Mouse (Mus musculus) left cerebral cortex, postnatal 14 days (tissue): ENCODE results near the gene Ccnt2. TPM values are rescaled to one million over a fixed set of nuclear protein-coding genes. Genes with fewer than 3 reads are reported as not detected.
"Not testable (repeated sequence)": the region's sequence is repeated elsewhere in the genome, so short reads cannot be mapped to it uniquely, and the experiment has no call there.

Source experiments
- DNase-seq, 2 experiments: peaks; one replicate each; pipeline ENCODE4 v3.0.0; 2021 to 2022; ENCODE audit warnings: low spot score in 2 of 2, mixed read lengths in 1 of 2
- intact Hi-C: fragments of 180-260 bp; cut with DNase I; formaldehyde crosslinking; loops from one replicate; pipeline ENCODE4 v1.15.1; 2025
- long read RNA-seq, 2 experiments: library from polyadenylated mRNA; stranded (forward); transcript quantifications; one replicate each; pipeline ENCODE4 v2.0.0; 2021
- total RNA-seq, 2 experiments: library from RNA; stranded (reverse); gene quantifications; 2 replicates each; pipeline ENCODE4 v1.2.3; 2021

The Ccnt2 gene
- total RNA-seq: 10 to 100 TPM; 55.0 to 59.4 TPM
- long read RNA-seq, experiment 1, full-length matches to known transcripts: 5 of 12 reads
- long read RNA-seq, experiment 1, partial matches to known transcripts: 2 of 12 reads
- long read RNA-seq, experiment 1, other reads (novel, unspliced or antisense): 5 of 12 reads
- long read RNA-seq, experiment 2, full-length matches to known transcripts: 12 of 15 reads
- long read RNA-seq, experiment 2, partial matches to known transcripts: 0 of 15 reads
- long read RNA-seq, experiment 2, other reads (novel, unspliced or antisense): 3 of 15 reads

GRCm38 (mm10) chr1:127773803-127774500 is at the start of gene Ccnt2:
Ccnt2 (plus strand) TSS chr1:127774164.
- peak; percentile 99 to 100 for DNase-seq
- intact Hi-C loops: no loop called here

DNA sequence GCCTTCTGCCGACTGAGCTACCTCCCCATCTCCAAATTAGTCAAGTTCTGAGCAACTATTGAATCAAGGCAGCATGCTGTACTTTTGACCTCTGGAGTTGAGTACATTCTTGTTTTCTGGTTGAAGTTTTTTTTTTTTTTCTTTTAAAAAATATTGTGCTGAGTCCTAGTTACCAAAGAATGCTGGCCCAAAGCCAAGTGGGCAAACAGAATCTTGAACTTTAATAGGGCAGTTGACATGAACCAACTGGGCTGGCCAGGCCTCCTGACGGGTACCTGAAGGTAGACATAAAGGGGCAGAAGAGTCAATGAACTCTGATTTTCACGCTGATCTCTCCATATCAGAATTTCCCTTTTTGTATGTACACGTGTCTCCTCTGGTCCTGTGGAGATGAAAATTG is 44.9 kb upstream of the Ccnt2 start, which contains the start of gene Acmsd:
Acmsd (plus strand) TSS at position 318 of the 400 bp plus-strand sequence.
- intact Hi-C loops: no loop called here
- DNase-seq: no peak

GRCm38 (mm10) chr1:127731086-127731485 is 42.9 kb upstream of the Ccnt2 start:
- intact Hi-C loops: no loop called here
- DNase-seq: no peak

DNA sequence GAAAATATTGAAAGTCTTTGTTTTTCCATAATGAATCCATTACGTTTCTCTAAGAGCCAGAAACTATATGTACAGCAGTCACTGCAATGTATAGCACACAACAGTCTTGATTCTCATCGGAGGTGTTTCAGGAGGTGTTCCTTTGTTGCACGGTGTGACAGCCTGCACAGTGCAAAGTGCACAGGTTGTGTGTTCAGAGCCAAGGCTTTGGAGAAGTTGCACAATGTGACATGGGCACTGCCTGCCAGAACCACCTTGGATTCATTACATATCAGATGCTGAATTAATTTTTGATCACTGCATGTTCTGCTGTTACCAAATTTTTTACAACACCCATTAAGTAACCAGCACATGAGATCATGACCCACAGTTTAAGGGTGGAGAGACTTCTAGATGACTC is 41.5 kb upstream of the Ccnt2 start:
- no peak for DNase-seq
- intact Hi-C loops: no loop called here

GRCm38 (mm10) chr1:127732841-127733240 is 41.1 kb upstream of the Ccnt2 start:
- no peak for DNase-seq
- intact Hi-C loops: no loop called here

DNA sequence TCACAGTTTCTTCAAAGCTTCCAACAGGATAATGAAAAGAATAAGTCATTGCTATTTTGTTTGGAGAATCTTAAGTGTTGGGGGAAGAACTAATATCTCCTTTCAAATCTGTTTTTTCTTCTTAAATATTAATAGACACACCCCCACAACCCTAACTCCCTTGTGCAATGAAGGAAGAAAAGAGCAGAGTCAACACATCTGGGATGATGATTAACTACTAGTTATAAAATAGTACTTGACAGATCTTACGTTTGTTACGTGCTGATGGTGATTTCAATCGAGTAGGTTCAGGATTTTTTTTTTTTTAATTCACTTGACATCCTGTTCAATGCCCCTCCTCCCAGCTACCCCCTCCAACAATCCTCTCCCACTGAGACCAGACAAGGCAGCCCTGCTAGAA is 38.6 kb upstream of the Ccnt2 start:
- intact Hi-C loops: no loop called here

GRCm38 (mm10) chr1:127750401-127751102 is 23.4 kb upstream of the Ccnt2 start:
- intact Hi-C loops: no loop called here
- DNase-seq: no peak

More for the DNA sequence above, 38.6 kb upstream of the Ccnt2 start:
- no peak for DNase-seq

- DNase-seq: no peak
- intact Hi-C loops: loop anchor here (5.0 kb wide), 1 partner anchor 59 kb away; no protein-coding TSS in a partner anchor
These were observed 18.2 kb upstream of the Ccnt2 start for GRCm38 (mm10) chr1:127755806-127756205.

- intact Hi-C loops: loop anchor here (5.0 kb wide), 1 partner anchor 59 kb away; no protein-coding TSS in a partner anchor
- no peak for DNase-seq
These were observed 17.4 kb upstream of the Ccnt2 start for GRCm38 (mm10) chr1:127756331-127757163.

GRCm38 (mm10) chr1:127757164-127757545 is 16.8 kb upstream of the Ccnt2 start:
- not testable (repeated sequence) for DNase-seq
- intact Hi-C loops: loop anchor here (5.0 kb wide), 1 partner anchor 60 kb away; no protein-coding TSS in a partner anchor

- intact Hi-C loops: loop anchor here (2.0 kb wide), 1 partner anchor 265 kb away; no protein-coding TSS in a partner anchor
- DNase-seq: peak in 1 of 2 experiments; percentile 33
These were observed 8.5 kb upstream of the Ccnt2 start for GRCm38 (mm10) chr1:127765468-127765867.

DNA sequence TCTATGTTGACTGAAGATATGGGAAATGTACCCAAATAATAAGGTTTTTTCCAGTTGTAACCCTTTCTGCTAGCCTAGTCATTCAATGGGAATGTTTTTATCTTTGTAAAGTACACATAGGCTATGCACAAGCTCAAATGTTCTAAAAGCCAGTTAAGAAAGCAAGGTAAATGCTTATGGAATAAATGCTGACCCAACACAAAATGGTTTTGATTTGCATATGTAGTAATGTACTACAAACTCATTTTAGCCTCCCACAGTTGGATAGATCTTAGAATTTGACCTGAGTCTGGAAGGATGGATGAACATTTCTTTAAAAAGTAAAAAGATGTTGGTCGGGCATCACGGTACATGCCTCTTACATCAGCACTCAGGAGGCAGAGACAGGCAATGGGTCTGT is 7.2 kb upstream of the Ccnt2 start:
- intact Hi-C loops: no loop called here
- DNase-seq: no peak

- intact Hi-C loops: no loop called here
- no peak for DNase-seq
These were observed 664 bp upstream of the Ccnt2 start for GRCm38 (mm10) chr1:127773198-127773802.

GRCm38 (mm10) chr1:127774501-127774880 is 527 bp downstream of the Ccnt2 start:
- DNase-seq: peak in 1 of 2 experiments; percentile 54
- intact Hi-C loops: no loop called here

DNA sequence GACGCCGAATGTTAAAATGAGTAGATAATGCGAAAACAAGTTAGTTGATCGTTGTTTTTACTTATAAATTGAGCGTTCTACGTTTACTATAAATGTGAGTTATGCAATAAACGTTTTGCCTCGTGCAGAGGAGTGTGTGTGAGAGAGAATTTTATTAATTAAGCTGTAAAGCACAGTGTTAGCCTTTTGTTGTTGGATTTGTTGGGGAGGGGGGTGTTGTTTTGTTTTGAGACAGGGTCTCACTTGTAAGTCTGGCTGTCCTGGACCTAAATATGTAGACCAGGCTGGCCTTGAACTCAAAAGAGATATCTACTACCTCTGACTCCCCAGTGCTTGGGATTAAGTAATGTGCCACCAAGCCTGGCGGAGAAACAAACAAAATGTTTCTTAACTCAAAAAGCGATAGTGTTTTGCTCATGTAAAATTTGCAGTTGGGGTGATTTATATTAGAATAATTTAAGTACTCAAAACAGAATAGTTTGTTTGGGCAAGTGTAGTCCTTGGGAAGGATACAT is 1.3 kb downstream of the Ccnt2 start:
- intact Hi-C loops: no loop called here
- DNase-seq: no peak

- no peak for DNase-seq
- intact Hi-C loops: no loop called here
These were observed 2.3 kb downstream of the Ccnt2 start for GRCm38 (mm10) chr1:127776246-127776645.

- intact Hi-C loops: no loop called here
- DNase-seq: no peak
These were observed 4.6 kb downstream of the Ccnt2 start for GRCm38 (mm10) chr1:127778611-127779010.

- DNase-seq: no peak
- intact Hi-C loops: no loop called here
These were observed 6.2 kb downstream of the Ccnt2 start for GRCm38 (mm10) chr1:127780142-127780541.

DNA sequence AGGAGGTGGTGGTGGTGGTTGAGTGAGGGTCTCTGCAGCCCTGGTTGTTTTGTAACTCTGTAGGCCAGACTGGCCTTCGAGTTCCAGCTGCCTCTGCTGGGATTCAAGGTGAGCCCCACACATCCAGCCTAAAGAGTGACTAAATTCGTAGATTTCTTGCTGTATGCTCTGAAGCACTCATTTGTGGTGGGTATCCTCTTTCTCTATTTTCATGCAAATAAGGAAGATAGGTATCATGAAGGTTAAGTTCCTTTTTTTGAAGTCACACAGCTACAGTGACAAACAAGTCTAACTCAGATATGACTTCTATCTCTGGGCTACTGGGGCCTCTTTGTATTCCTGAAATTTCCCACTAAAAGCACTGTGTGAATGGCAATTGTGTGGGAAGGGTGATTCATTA is 6.9 kb downstream of the Ccnt2 start:
- intact Hi-C loops: no loop called here
- DNase-seq: no peak
